Mouse (Mus musculus): ENCODE results near the gene Smco4.

DNA sequence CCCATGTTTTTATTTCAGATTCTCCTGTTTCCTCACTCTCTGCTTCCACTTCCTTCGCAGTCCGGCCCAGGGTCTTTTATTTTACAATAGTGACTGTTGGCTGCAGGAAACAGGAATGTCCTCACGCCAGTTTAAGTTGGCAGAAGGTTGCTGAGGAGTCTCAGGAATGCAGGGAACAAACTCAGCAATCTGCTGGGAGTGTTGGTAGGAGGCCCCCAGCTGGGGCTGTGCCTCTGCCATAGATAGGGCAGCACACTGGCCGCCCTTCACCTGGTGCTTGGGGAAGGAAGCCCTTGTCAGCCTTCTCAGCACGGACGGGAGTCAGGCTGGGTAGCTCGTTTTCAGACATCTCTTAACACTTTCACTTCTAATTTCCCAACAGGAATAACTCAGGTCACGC, 32.0 kb downstream of the Smco4 start:
- TF ChIP-seq CTCF (IDR thresholded peaks at IDR 0.05; ENCODE audit: low read depth) (no peak), EP300 (optimal IDR thresholded peaks at IDR 0.05) (no peak)
